Mouse (Mus musculus): ENCODE results near the gene Creb5.

DNA sequence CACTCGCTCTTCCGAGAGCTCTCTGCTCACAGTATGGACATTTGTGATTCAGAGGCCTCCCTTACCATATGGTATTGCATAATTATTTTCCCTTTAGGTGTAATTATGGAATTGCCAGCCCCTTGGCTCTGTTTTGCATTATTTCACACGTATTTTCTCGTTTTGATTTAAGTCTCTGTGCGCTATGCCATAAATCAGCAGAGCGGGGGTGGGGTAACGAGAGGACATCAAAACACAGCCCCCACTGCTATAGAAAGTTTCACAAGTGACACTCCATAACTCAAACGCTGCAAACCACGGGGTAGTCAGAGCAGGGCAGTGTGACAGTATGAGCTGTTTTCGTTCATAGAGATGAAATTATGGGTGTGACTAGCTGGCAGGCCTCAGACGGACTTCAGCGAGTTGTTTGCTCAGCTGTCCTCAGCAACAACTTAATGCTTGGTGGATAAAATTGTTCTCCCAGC, 367.3 kb downstream of the Creb5 start:
- TF ChIP-seq CTCF (IDR thresholded peaks at IDR 0.05; ENCODE audit: insufficient read depth, low read length) (no peak), POLR2A (IDR thresholded peaks at IDR 0.05; ENCODE audit: borderline replicate concordance, extremely low read depth, low read depth, low read length) (no peak)

Data from lung, adult 2 months (tissue).